ENCODE assay signal across 15 mouse cellular contexts in the genomic region with DNA sequence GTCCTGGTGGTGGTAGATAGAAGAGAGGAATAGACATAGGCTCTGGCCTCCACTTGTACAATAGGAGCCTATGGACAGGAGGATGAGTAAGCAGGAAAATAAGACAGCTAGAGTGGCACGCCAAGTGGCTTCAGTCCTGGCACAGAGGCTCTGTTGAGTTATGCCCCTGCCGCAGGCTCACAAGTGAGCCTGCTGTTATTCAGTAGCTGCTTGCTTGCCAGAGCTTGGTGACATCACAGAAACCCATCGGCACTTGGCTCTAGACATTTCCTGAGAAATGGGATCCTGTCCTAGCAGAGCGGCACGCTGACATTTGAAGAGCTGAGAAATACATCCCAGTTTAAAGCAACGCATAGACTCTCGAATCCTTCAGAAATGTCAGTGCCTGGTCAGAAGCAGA.
"Had no signal": no experiment of that assay in that cellular context is flagged by ENCODE, and none has a peak within 500 bp of the region (broad histone marks: within the 10 kb centered on the region; RNA-seq: fewer than 3 reads in every experiment).

No protein-coding gene starts in this region.

- ATAC-seq: lung, postnatal 0 days; midbrain, embryonic 15.5 days had no signal

- DNase-seq: kidney, postnatal 14 days; kidney, postnatal 4 days; liver, embryonic 13.5 days; lung, embryonic 14.5 days; right cerebral cortex, adult 18-20 months; right cerebral cortex, postnatal 25 days; spleen, adult 18-20 months; thymus, postnatal 25 days had no signal

- H3K4me3 ChIP-seq: liver, embryonic 13.5 days; midbrain, embryonic 12.5 days; midbrain, embryonic 15.5 days; neural tube, embryonic 12.5 days; neural tube, embryonic 15.5 days; stomach, embryonic 15.5 days had no signal

- H3K9ac ChIP-seq: liver, embryonic 13.5 days; lung, embryonic 14.5 days; midbrain, embryonic 12.5 days; midbrain, embryonic 15.5 days; neural tube, embryonic 12.5 days; neural tube, embryonic 15.5 days; stomach, embryonic 15.5 days had no signal

- H3K4me2 ChIP-seq: liver, embryonic 13.5 days; lung, embryonic 14.5 days; midbrain, embryonic 12.5 days; midbrain, embryonic 15.5 days; neural tube, embryonic 12.5 days; neural tube, embryonic 15.5 days; stomach, embryonic 15.5 days had no signal

- H3K4me1 ChIP-seq: liver, embryonic 13.5 days; midbrain, embryonic 12.5 days; midbrain, embryonic 15.5 days; neural tube, embryonic 12.5 days; neural tube, embryonic 15.5 days; stomach, embryonic 15.5 days had no signal

- H3K27ac ChIP-seq: liver, embryonic 13.5 days; macrophage; midbrain, embryonic 12.5 days; midbrain, embryonic 15.5 days; neural tube, embryonic 12.5 days; neural tube, embryonic 15.5 days; stomach, embryonic 15.5 days had no signal

- H3K9me3 ChIP-seq: liver, embryonic 13.5 days; midbrain, embryonic 12.5 days; midbrain, embryonic 15.5 days; neural tube, embryonic 12.5 days; neural tube, embryonic 15.5 days; stomach, embryonic 15.5 days had no signal

- H3K36me3 ChIP-seq: liver, embryonic 13.5 days; midbrain, embryonic 12.5 days; midbrain, embryonic 15.5 days; neural tube, embryonic 12.5 days; neural tube, embryonic 15.5 days; stomach, embryonic 15.5 days had no signal

- H3K27me3 ChIP-seq: liver, embryonic 13.5 days; neural tube, embryonic 12.5 days; neural tube, embryonic 15.5 days had no signal
